Mouse (Mus musculus) megakaryocyte-erythroid progenitor cell, adult 5-6 weeks (primary cell): ENCODE data around the gene Etv5. TPM values are rescaled to one million over a fixed set of nuclear protein-coding genes. Genes with fewer than 3 reads are reported as not detected.
"Not testable (repeated sequence)": the region's sequence is repeated elsewhere in the genome, so short reads cannot be mapped to it uniquely, and the experiment has no call there.

Source experiments
- ATAC-seq: replicated peaks from 2 replicates; pipeline ENCODE4 v1.8.0; 2016; ENCODE audit warnings: mild to moderate bottlenecking, inconsistent platforms; ENCODE audit not compliant: severe bottlenecking, poor library complexity, low FRiP score, low TSS enrichment
- total RNA-seq, 2 experiments: library from RNA; stranded (forward) in 1 of 2; stranded (reverse) in 1 of 2; fragments of 200-1000, 215-1000 nt in 1 of 2; fragments of >200 nt in 1 of 2; fragmentation: Nextera tagmentation in 1 of 2; gene quantifications; 2 replicates each; pipeline ENCODE4 v1.2.3; 2014 to 2017

Gene Etv5
- total RNA-seq, 2 experiments from 2014 or later: 2.6 to 17.0 TPM

GRCm38 (mm10) chr16:22400226-22400625 lies 39.3 kb downstream of the Etv5 start:
- no peak for ATAC-seq

- ATAC-seq: no peak
These were observed 40.6 kb downstream of the Etv5 start for GRCm38 (mm10) chr16:22398784-22399453.

DNA sequence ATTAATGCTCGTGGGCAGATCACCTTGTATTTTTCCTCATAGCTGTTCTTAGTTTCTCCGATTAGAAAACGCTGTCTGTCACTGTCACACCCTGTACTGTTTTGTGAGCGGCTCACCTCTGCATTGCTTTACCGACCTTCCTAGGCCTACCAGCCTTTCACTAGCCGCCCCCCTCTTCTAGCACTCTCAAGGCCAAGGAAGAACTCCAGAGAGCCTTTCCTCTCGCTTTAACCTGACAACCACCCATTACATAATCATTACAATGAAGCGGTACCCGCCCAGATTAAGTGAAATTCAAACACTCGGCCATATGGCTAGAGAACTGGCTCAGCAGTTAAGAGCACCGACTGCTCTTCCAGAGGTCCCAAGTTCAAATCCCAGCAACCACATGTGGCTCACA lies 41.2 kb downstream of the Etv5 start:
- ATAC-seq: no peak

- no peak for ATAC-seq
These were observed 43.1 kb downstream of the Etv5 start for GRCm38 (mm10) chr16:22396420-22396819.

GRCm38 (mm10) chr16:22395093-22395844 lies 44.2 kb downstream of the Etv5 start:
- ATAC-seq: no peak

- ATAC-seq: no peak
These were observed 49.1 kb downstream of the Etv5 start for GRCm38 (mm10) chr16:22390348-22390897.

- no peak for ATAC-seq
These were observed 50.2 kb downstream of the Etv5 start for GRCm38 (mm10) chr16:22389146-22389911.

GRCm38 (mm10) chr16:22387731-22388130 lies 51.8 kb downstream of the Etv5 start:
- no peak for ATAC-seq

- not testable (repeated sequence) for ATAC-seq
These were observed 57.5 kb downstream of the Etv5 start for GRCm38 (mm10) chr16:22382018-22382417.

DNA sequence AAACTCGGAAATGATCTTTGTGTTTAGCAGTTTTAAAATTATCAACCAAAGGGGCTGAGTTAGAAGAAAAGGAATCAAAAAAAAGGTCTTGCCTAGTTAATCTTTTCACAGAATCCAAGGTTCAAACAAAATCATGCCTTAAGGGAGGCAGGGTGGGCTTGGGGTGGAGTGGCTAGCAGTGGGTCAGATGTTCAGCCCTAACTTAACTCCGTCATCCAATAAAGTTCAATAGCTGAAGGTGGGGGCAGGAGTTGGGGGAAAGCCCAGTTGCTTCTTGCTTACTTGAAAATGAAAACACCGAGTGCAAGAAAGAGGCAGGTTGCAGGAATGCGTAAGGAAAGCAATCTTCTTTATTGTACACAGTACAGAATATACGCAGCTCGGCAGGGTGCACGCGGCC lies 58.5 kb downstream of the Etv5 start:
- no peak for ATAC-seq

DNA sequence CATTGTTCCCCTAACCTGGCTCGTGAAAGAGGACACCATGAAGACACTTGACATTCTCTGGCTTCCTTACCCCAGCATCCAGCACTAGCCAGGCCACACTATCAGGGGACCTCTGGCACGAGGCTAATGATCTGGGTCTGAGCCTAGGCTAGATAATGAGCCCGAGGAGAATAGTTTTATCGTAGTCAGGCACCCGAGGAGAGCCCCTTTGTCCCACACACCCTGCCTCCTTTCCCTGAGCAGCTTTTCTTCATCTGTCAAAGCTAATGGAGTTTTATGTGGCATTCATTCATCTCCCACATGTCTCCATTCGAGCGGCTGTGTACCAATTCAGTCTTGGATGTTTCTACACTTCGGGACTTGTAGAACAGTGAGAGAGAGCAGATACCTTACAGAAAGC lies 59.5 kb downstream of the Etv5 start:
- no peak for ATAC-seq

DNA sequence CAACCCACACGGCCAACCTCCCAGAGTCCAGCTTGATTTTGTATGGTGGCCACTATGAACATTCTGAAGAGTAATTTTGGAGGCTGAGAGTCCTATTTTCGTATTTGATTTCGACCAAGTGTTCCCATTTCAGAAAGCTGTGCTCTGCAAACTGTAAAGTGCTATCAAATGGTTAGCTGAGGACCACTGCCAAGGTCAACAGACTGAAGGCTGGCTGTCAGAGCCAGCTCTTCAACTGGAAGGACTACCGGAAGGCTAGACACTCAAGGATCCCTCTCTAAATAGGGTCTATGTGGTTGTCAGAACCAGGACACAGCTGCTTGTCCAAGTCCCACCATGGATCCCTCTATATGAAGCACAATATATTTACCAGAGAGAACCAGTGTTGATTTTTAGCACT lies 60.2 kb downstream of the Etv5 start:
- no peak for ATAC-seq

DNA sequence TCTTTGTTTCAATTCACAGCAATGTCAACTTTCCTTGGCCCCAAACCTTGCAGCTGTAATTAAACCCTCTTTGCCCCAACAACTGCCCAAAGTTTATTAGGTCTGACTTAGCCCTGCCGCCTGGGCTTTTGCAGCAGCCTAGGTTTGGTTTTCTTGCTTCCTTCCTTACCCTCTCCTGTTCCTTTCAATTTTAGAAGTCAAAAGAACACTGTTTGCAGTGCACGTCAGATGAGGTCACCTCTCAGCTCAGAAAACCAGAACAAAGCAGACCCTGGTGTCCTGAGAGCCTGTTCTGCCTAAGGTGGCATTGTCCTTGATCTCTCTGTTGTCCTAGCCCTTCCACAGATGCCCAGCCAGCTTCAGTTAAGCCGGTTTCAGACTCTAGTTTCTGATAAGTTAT lies 61.8 kb downstream of the Etv5 start:
- ATAC-seq: no peak

GRCm38 (mm10) chr16:22374898-22375297 lies 64.6 kb downstream of the Etv5 start:
- no peak for ATAC-seq

- ATAC-seq: no peak
These were observed 66.8 kb downstream of the Etv5 start for GRCm38 (mm10) chr16:22372701-22373124.

DNA sequence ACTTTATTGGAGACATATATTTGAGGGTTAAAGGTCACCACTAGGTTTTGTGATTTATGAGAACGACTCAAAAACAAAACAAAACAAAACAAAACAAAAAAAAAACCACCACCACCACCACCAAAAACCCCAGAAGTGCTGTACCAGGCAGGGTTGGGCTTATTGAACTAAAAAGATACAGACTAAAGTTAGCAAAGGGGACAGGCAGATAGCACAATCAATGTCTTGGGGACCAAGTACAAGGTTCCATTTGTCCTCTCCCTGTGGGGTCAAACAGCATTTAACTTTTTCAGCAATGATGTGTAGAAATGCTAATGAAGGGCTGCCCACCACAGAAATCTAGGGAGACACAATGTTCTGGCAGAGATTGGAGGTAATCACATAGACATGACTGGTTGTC lies 67.3 kb downstream of the Etv5 start:
- ATAC-seq: no peak

DNA sequence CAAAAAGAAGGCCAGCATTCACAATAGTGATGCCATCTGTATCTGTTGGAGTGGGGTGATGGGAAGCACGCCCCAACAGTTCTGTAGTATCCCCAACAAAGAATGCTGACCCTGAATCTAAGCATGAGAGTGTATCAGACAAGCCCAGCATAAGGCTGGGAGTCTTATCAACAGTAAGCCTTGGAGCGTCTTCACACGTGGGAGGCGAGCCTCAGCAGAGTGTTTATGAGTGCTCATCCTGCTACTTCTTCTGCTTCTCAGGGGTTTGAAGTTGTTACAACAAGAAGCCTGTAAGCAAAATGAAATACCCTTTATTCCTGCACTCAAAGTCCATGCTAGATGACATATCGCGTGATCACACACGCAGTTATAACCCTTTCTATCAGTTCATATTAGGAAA lies 72.4 kb downstream of the Etv5 start:
- ATAC-seq: 0 out of 2 replicates have a peak, but pooled peaks have one; percentile 41

GRCm38 (mm10) chr16:22366040-22366439 lies 73.5 kb downstream of the Etv5 start:
- no peak for ATAC-seq

GRCm38 (mm10) chr16:22365596-22365995 lies 73.9 kb downstream of the Etv5 start:
- ATAC-seq: no peak

DNA sequence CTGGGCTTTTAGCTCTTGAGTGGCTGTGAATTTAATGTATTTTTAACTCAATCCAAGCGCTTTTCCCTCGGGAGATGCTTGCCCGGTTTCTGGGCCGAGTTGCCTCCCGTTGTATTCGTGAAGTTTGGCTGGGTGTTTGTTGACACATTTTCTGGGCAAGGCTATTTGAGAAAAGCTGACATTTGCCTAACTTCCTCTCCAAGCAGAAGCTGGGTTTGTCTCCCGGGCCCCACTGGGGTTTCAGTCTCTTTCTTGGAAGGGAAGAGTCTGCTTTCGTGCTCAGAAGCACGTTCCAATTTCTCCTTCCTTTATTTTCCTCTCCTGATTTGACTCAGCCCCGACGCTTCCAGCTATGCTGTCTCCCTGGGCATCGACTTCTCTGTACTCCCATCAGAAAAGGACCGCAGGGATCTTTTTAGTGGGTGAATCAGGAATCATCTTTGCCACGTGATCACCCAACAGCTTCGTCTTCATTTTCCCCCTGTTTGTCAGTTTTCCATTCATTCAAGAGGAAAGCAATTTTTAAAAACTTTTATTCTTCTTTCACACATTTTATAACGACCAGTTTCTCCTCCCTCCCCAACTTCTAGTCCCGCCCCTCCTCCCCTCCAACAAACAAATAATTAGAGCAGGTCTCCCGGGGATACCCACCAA lies 80.7 kb downstream of the Etv5 start:
- no peak for ATAC-seq
